Mouse (Mus musculus): ENCODE measurements around the gene Vstm4.

Gene Vstm4

GRCm38 (mm10) chr14:32859831-32860569 is 3.4 kb downstream of the Vstm4 start:
- in situ Hi-C loops (cut with MboI, MseI), result no loop called here

GRCm38 (mm10) chr14:32861149-32861581 is 4.6 kb downstream of the Vstm4 start:
- in situ Hi-C loops (cut with MboI, MseI), result no loop called here

- in situ Hi-C loops (cut with MboI, MseI), result no loop called here
These were observed 5.1 kb downstream of the Vstm4 start for GRCm38 (mm10) chr14:32861656-32862055.

GRCm38 (mm10) chr14:32865331-32865730 is 8.8 kb downstream of the Vstm4 start:
- in situ Hi-C loops (cut with MboI, MseI), result no loop called here

GRCm38 (mm10) chr14:32871963-32872362 is 15.4 kb downstream of the Vstm4 start:
- in situ Hi-C loops (cut with MboI, MseI), result no loop called here

- in situ Hi-C loops (cut with MboI, MseI), result no loop called here
These were observed 21.0 kb downstream of the Vstm4 start for GRCm38 (mm10) chr14:32877549-32877948.

GRCm38 (mm10) chr14:32880332-32880731 is 23.8 kb downstream of the Vstm4 start:
- in situ Hi-C loops (cut with MboI, MseI), result no loop called here

GRCm38 (mm10) chr14:32881693-32882092 is 25.1 kb downstream of the Vstm4 start:
- in situ Hi-C loops (cut with MboI, MseI), result no loop called here

- in situ Hi-C loops (cut with MboI, MseI), result no loop called here
These were observed 32.5 kb downstream of the Vstm4 start for GRCm38 (mm10) chr14:32888876-32889674.

GRCm38 (mm10) chr14:32894341-32894853 is 37.8 kb downstream of the Vstm4 start:
- in situ Hi-C loops (cut with MboI, MseI), result loop anchor here (5.0 kb wide), 1 partner anchor 93 kb away; no protein-coding TSS in a partner anchor

- in situ Hi-C loops (cut with MboI, MseI), result loop anchor here (5.0 kb wide), 1 partner anchor 92 kb away; no protein-coding TSS in a partner anchor
These were observed 38.3 kb downstream of the Vstm4 start for GRCm38 (mm10) chr14:32894878-32895277.

GRCm38 (mm10) chr14:32896896-32897295 is 40.3 kb downstream of the Vstm4 start:
- in situ Hi-C loops (cut with MboI, MseI), result no loop called here

- in situ Hi-C loops (cut with MboI, MseI), result no loop called here
These were observed 46.6 kb downstream of the Vstm4 start for GRCm38 (mm10) chr14:32903203-32903602.

- in situ Hi-C loops (cut with MboI, MseI), result no loop called here
These were observed 50.0 kb downstream of the Vstm4 start for GRCm38 (mm10) chr14:32906545-32906944.

GRCm38 (mm10) chr14:32909112-32909511 is 52.6 kb downstream of the Vstm4 start:
- in situ Hi-C loops (cut with MboI, MseI), result no loop called here

GRCm38 (mm10) chr14:32911187-32911586 is 54.6 kb downstream of the Vstm4 start:
- in situ Hi-C loops (cut with MboI, MseI), result no loop called here

- in situ Hi-C loops (cut with MboI, MseI), result no loop called here
These were observed 58.8 kb downstream of the Vstm4 start for GRCm38 (mm10) chr14:32915360-32915759.

GRCm38 (mm10) chr14:32917919-32918318 is 61.4 kb downstream of the Vstm4 start:
- in situ Hi-C loops (cut with MboI, MseI), result no loop called here

GRCm38 (mm10) chr14:32923871-32924270 is 67.3 kb downstream of the Vstm4 start:
- in situ Hi-C loops (cut with MboI, MseI), result no loop called here

- in situ Hi-C loops (cut with MboI, MseI), result no loop called here
These were observed 75.2 kb downstream of the Vstm4 start for GRCm38 (mm10) chr14:32931709-32932108.

GRCm38 (mm10) chr14:32932220-32932619 is 75.7 kb downstream of the Vstm4 start:
- in situ Hi-C loops (cut with MboI, MseI), result no loop called here

GRCm38 (mm10) chr14:32934064-32934463 is 77.5 kb downstream of the Vstm4 start:
- in situ Hi-C loops (cut with MboI, MseI), result no loop called here
